Mouse (Mus musculus) myocyte (in vitro differentiated cells): ENCODE data around the gene Fbxo34.

ENCODE experiments used
- CEBPB ChIP-seq: IDR thresholded peaks from 2 replicates; pipeline ENCODE4 v1.6.1; 2011; ENCODE audit warnings: mild to moderate bottlenecking, moderate library complexity; ENCODE audit not compliant: poor library complexity, insufficient read depth, severe bottlenecking
- E2F4 ChIP-seq: IDR thresholded peaks from one replicate; pipeline ENCODE4 v1.6.1; 2011; ENCODE audit warnings: mild to moderate bottlenecking, control low read depth, moderate library complexity; ENCODE audit not compliant: insufficient read depth
- MAX ChIP-seq: IDR thresholded peaks from one replicate; pipeline ENCODE4 v1.6.1; 2011; ENCODE audit warnings: low read depth, mild to moderate bottlenecking, control low read depth
- MYOD1 ChIP-seq, 3 experiments: IDR thresholded peaks; one replicate each; pipeline ENCODE4 v1.6.1; 2011; ENCODE audit warnings: control low read depth in 2 of 3, low read depth in 2 of 3, mild to moderate bottlenecking in 2 of 3, moderate library complexity in 1 of 3; ENCODE audit not compliant: insufficient read length in 2 of 3, control insufficient read depth in 1 of 3
- MYOG ChIP-seq, 3 experiments: IDR thresholded peaks; one replicate each; pipeline ENCODE4 v1.6.1; 2011; ENCODE audit warnings: control low read depth in 2 of 3, low read depth in 2 of 3, mild to moderate bottlenecking in 2 of 3; ENCODE audit not compliant: insufficient read length in 2 of 3, control insufficient read depth in 1 of 3, insufficient read depth in 1 of 3
- POLR2A ChIP-seq: IDR thresholded peaks from one replicate; pipeline ENCODE4 v1.6.1; 2011; ENCODE audit warnings: low read depth, mild to moderate bottlenecking, control low read depth, moderate library complexity; ENCODE audit not compliant: insufficient read length
- POLR2AphosphoS2 ChIP-seq: IDR thresholded peaks from one replicate; pipeline ENCODE4 v1.6.1; 2011; ENCODE audit warnings: low read depth, control low read depth; ENCODE audit not compliant: insufficient read length
- REST ChIP-seq: IDR thresholded peaks from one replicate; pipeline ENCODE4 v1.6.1; 2011; ENCODE audit warnings: mild to moderate bottlenecking, control low read depth, moderate library complexity; ENCODE audit not compliant: insufficient read depth, insufficient read length
- SRF ChIP-seq: IDR thresholded peaks from one replicate; pipeline ENCODE4 v1.6.1; 2011; ENCODE audit warnings: low read depth; ENCODE audit not compliant: control insufficient read depth, insufficient read length
- TCF12 ChIP-seq: IDR thresholded peaks from one replicate; pipeline ENCODE4 v1.6.1; 2011; ENCODE audit warnings: mild to moderate bottlenecking, control low read depth; ENCODE audit not compliant: poor library complexity, insufficient read depth, severe bottlenecking
- TCF3 ChIP-seq: IDR thresholded peaks from one replicate; pipeline ENCODE4 v1.6.1; 2011; ENCODE audit warnings: low read depth, control low read depth; ENCODE audit not compliant: insufficient read length
- USF1 ChIP-seq: IDR thresholded peaks from one replicate; pipeline ENCODE4 v1.6.1; 2011; ENCODE audit warnings: low read depth, mild to moderate bottlenecking, control low read depth, moderate library complexity

- TF ChIP-seq E2F4 (no peak), POLR2A (no peak), CEBPB (no peak), TCF12 (no peak), MYOD1 (IDR thresholded peaks at IDR 0.05; ENCODE audit: control insufficient read depth in 1 of 3, insufficient read length in 2 of 3, low read depth in 2 of 3) (peak in 1 of 3 experiments; percentile 23), POLR2AphosphoS2 (peak; percentile 8), USF1 (peak; percentile 75), MAX (no peak), SRF (no peak), MYOG (IDR thresholded peaks at IDR 0.05; ENCODE audit: control insufficient read depth in 1 of 3, insufficient read depth in 1 of 3, insufficient read length in 2 of 3, low read depth in 2 of 3) (peak in 2 of 3 experiments; percentile 59 to 62), TCF3 (no peak), REST (no peak)
Measured at GRCm38 (mm10) chr14:47533365-47534175, 83.3 kb downstream of the Fbxo34 start.
